ENCODE assay signal across 13 mouse cellular contexts in genomic region chr9:73019841-73020240, GRCm38 (mm10).
A peak's percentile ranks its signal among the peaks of the same experiment; 100 is the strongest.
DNase-seq lines count a peak whose midpoint lies in the region; ATAC-seq lines count a peak whose summit lies in the region.
"Had no signal": no experiment of that assay in that cellular context is flagged by ENCODE, and none has a peak within 500 bp of the region (broad histone marks: within the 10 kb centered on the region; RNA-seq: fewer than 3 reads in every experiment).

No protein-coding gene starts in this region.

- peak; percentile 71 for DNase-seq in cerebellum, adult 11-12 months
- peak; percentile 74 for DNase-seq in brain, adult 2 months (ENCODE audit: low read depth, low spot score)
- DNase-seq in cerebellum, adult 9-11 months: peak; percentile 70
- peak; percentile 17 for DNase-seq in lung, postnatal 10 days
- DNase-seq in c-Kit-positive CD71-positive TER-119-positive erythroid progenitor cells, embryonic 14.5 days (ENCODE audit: low spot score): no peak
- DNase-seq in neural tube, embryonic 10.5 days (ENCODE audit: extremely low spot score, low spot score): no peak
- DNase-seq in B cell, adult 2 months: no peak
- DNase-seq: kidney, adult 9 months; layer of hippocampus, postnatal 36 days; right cerebral cortex, postnatal 4 days had no signal

- ATAC-seq in cerebellum, adult (ENCODE audit: insufficient number of reproducible peaks, low FRiP score, low TSS enrichment): no peak; the same call in 1 of the 2 replicates
- ATAC-seq: forebrain, embryonic 13.5 days; inflammation-experienced regulatory T-cells, adult 6 months had no signal

Comparison
In these comparisons a context has a peak if more than half of its experiments do, and no peak if none do; other contexts are left out.
1. DNase-seq: peak in cerebellum, adult 11-12 months (single experiment), brain, adult 2 months (single experiment), cerebellum, adult 9-11 months (single experiment) and lung, postnatal 10 days (single experiment); none in c-Kit-positive CD71-positive TER-119-positive erythroid progenitor cells, embryonic 14.5 days (single experiment), neural tube, embryonic 10.5 days (single experiment) and B cell, adult 2 months (0 of 2).